Mouse (Mus musculus) C2C12 (cell line): ENCODE data around the gene Os9. TPM values are rescaled to one million over a fixed set of nuclear protein-coding genes. Genes with fewer than 3 reads are reported as not detected.
"Not testable (repeated sequence)": the region's sequence is repeated elsewhere in the genome, so short reads cannot be mapped to it uniquely, and the experiment has no call there.

Source experiments
- H3K27me3 ChIP-seq: one replicate; pipeline ENCODE4 v1.6.1; 2011; ENCODE audit not compliant: control insufficient read depth, insufficient read depth, insufficient read length
- H3K36me3 ChIP-seq: one replicate; pipeline ENCODE4 v1.6.1; 2011; ENCODE audit not compliant: control insufficient read depth, insufficient read depth
- H3K4me3 ChIP-seq: one replicate; pipeline ENCODE4 v1.5.1; 2011; ENCODE audit warnings: mild to moderate bottlenecking, control low read depth; ENCODE audit not compliant: poor library complexity, insufficient read depth, severe bottlenecking
- H3K79me2 ChIP-seq: one replicate; pipeline ENCODE4 v1.6.1; 2011; ENCODE audit not compliant: control insufficient read depth, insufficient read depth
- H3K79me3 ChIP-seq: one replicate; pipeline ENCODE4 v1.6.1; 2011; ENCODE audit warnings: low read depth, control low read depth
- H3ac ChIP-seq: one replicate; pipeline ENCODE3; 2011; ENCODE audit warnings: low read depth; ENCODE audit not compliant: control insufficient read depth, insufficient read length
- CEBPB ChIP-seq: IDR thresholded peaks from one replicate; pipeline ENCODE4 v1.6.1; 2011; ENCODE audit warnings: low read depth, mild to moderate bottlenecking, control low read depth, moderate library complexity
- CTCF ChIP-seq: IDR thresholded peaks from one replicate; pipeline ENCODE4 v1.5.1; 2011; ENCODE audit not compliant: control insufficient read depth, insufficient read depth, insufficient read length
- FOSL1 ChIP-seq: IDR thresholded peaks from one replicate; pipeline ENCODE4 v1.8.0; 2011; ENCODE audit warnings: mild to moderate bottlenecking, low read length; ENCODE audit not compliant: poor library complexity, insufficient read depth, severe bottlenecking
- MAX ChIP-seq: IDR thresholded peaks from one replicate; pipeline ENCODE4 v1.6.1; 2011; ENCODE audit warnings: mild to moderate bottlenecking, control low read depth
- MYOD1 ChIP-seq: IDR thresholded peaks from one replicate; pipeline ENCODE4 v1.6.1; 2011; ENCODE audit warnings: low read depth; ENCODE audit not compliant: control insufficient read depth, insufficient read length
- MYOG ChIP-seq: IDR thresholded peaks from one replicate; pipeline ENCODE4 v1.6.1; 2011; ENCODE audit not compliant: control insufficient read depth, insufficient read length; ENCODE audit errors: extremely low read depth
- USF1 ChIP-seq: IDR thresholded peaks from one replicate; pipeline ENCODE4 v1.6.1; 2011; ENCODE audit warnings: low read depth, mild to moderate bottlenecking, control low read depth, moderate library complexity
- polyA plus RNA-seq: library from polyadenylated mRNA; unstranded; fragments of >200 nt; fragmentation: generic; extraction: Trizol; gene quantifications from one replicate; pipeline ENCODE4 v1.2.1, GENCODE M21; 2012; ENCODE audit warnings: missing spikeins

The Os9 gene
- polyA plus RNA-seq, 1 experiment = 35.6 TPM

DNA sequence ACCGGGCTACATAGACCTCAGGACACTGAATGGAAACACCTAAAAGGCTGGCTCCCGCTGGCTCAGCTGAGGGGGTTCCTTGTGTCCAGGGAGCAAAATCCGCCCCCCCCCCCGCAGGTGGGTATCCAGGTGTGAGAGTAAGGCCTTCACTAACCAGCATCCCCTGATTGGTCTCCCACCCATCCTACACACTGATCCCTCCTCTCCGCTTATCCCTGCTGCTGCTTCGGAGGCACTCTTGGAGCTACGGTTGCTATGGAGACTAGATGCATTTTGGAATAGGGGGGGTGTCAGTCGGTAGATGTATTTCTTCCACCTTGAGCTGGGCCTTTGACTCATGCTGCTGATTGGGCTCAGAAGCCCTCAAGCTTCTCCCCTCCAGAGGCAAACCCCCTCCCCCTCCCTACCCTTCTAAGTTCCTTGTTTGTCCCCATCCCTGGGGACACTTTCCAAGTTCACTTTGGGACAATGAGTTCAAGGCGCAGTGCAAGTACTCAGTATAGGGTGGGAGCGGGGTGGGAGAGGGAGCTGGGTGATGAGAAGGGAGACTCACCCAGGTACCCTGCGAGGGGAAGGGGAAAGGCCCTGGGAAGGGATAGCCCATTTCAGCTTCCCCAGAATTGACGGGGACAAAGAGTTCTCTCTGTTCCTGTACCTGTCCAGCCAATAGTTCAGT, 42.8 kb downstream of the Os9 start:
- peak overlapping the region; percentile 14 for H3K4me3 ChIP-seq
- H3ac ChIP-seq = no peak overlapping the region
- peaks cover 4% of the 10 kb centered on the region for H3K27me3 ChIP-seq
- H3K79me2 ChIP-seq = no peaks in the 10 kb centered on the region
- no peaks in the 10 kb centered on the region for H3K36me3 ChIP-seq
- TF ChIP-seq MAX (no peak), FOSL1 (no peak), CTCF (no peak)
- H3K79me3 ChIP-seq = no peaks in the 10 kb centered on the region

DNA sequence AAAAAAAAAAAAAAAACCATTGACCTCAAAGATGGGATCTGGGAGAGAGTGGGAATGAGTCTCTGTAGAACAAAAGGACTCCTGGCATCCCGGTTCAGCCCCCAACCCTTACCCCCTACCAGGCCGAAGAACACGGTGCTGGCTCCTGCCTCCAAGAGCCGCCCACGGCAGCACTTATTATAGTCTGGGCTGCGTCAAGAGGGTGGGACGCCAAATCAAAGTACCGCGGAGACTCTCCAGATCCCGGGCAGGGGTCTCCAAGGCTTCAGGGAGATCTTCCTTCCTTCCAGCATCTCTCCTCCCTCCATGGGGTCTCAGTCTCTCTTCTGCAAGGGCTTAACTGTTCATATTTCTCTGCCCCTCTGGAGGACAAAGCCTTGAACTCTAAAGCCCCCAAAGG, 43.4 kb downstream of the Os9 start:
- Histone ChIP-seq H3K79me3 (no peaks in the 10 kb centered on the region), H3K4me3 (no peak overlapping the region), H3K27me3 (peaks cover 4% of the 10 kb centered on the region), H3K79me2 (no peaks in the 10 kb centered on the region), H3ac (no peak overlapping the region), H3K36me3 (no peaks in the 10 kb centered on the region)
- TF ChIP-seq FOSL1 (no peak), USF1 (no peak), MYOD1 (no peak), MAX (no peak)

DNA sequence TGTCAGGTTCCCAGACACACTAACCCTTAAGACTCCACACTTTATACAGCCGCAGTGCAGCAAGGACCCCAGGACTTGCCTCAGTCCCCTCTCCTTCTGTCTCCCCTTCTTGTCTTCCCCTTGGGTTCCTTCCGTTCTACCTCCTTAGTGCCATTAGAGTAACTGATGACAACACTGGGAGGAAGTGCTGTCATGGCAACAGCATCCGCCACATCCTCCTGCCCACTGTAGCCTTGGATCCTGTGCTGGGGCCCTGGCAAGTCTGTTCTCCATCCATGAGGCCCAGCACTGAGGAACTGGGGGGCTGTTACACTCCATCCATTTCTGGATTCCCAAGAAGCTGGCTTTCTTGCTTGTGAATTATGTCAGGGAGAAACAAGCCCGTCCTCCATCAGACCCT, 44.8 kb downstream of the Os9 start:
- H3ac ChIP-seq = no peak overlapping the region
- H3K79me2 ChIP-seq = no peaks in the 10 kb centered on the region
- H3K36me3 ChIP-seq = no peaks in the 10 kb centered on the region
- H3K79me3 ChIP-seq = no peaks in the 10 kb centered on the region
- peaks cover 4% of the 10 kb centered on the region for H3K27me3 ChIP-seq
- H3K4me3 ChIP-seq = no peak overlapping the region
- no peak for TF ChIP-seq CTCF
- TF ChIP-seq MYOD1 = no peak
- no peak for TF ChIP-seq USF1
- no peak for TF ChIP-seq CEBPB
- no peak for TF ChIP-seq MYOG
- TF ChIP-seq MAX = no peak
- no peak for TF ChIP-seq FOSL1

DNA sequence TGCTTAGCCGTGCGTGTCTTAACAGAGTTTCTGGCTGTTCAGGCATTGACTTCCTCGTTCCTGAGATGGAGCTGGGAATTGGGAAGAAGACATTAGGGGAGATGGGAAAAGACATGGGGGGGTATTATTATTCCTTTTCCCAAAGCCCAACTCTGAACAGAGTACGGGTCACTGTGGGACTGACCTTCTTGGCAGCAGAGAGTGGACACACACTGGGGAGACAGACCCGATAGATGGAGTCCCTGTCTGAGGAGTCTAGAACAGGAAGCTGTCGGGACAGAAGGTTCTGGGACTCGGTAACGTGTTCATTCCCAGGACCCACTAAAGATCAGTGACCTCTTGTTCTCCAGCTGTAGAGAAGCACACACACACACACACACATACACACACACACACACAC, 45.3 kb downstream of the Os9 start:
- H3K79me2 ChIP-seq = no peaks in the 10 kb centered on the region
- H3K27me3 ChIP-seq = peaks cover 4% of the 10 kb centered on the region
- H3K4me3 ChIP-seq = no peak overlapping the region
- H3ac ChIP-seq = no peak overlapping the region
- no peak for TF ChIP-seq MAX
- TF ChIP-seq CEBPB = no peak
- TF ChIP-seq CTCF = no peak
- TF ChIP-seq FOSL1 = no peak
- TF ChIP-seq USF1 = no peak
- no peak for TF ChIP-seq MYOD1
- TF ChIP-seq MYOG = no peak
- H3K36me3 ChIP-seq = no peaks in the 10 kb centered on the region
- H3K79me3 ChIP-seq = no peaks in the 10 kb centered on the region

DNA sequence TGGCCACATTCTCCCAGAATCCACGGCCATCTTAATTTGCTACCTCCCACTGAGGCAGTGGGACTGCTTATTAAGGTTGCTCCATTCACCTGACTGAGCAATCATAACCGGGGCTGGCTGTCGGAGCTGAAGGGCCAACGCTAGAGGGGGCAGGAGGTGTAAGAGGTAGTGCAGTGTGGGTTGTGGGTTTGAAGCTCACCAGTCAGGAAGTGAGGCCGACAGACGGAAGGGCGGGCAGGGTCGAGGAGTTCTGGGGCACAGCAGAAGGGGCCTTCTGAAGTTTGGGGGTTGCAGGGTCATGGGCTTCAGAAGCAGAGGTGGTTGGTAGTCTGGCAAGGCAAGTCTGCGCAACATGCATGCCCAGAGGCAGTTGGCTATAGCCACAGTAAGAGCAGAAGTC, 45.9 kb downstream of the Os9 start, which contains the start of gene Agap2:
TSS of gene Agap2 (plus strand) at position 205 of the 400 bp plus-strand sequence.
- Histone ChIP-seq H3K27me3 (peaks cover 1% of the 10 kb centered on the region), H3K79me2 (no peaks in the 10 kb centered on the region), H3K79me3 (no peaks in the 10 kb centered on the region), H3ac (no peak within 1 kb of the TSS), H3K36me3 (no peaks in the 10 kb centered on the region), H3K4me3 (no peak within 1 kb of the TSS)
- TF ChIP-seq MYOG (no peak), CEBPB (no peak), FOSL1 (no peak), CTCF (no peak), MYOD1 (no peak), USF1 (no peak), MAX (no peak)

DNA sequence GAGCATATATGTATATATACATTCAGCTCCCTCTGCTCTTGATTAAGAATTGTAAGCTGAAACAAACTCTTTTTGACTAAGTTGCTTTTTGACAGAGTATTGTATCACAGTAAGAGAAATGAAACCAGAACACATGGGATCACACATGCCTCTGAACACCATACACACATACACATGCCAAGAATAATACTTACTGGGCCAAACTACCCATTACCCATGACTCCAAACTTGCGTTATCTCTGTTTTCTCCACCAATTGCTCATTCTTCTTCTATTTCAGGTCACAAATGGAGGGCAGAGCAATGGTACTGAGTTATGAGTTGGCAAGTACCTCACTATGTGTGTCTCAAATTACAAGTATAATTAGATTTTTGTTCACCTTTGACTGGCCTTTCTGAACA, 47.0 kb downstream of the Os9 start:
- no peak overlapping the region for H3ac ChIP-seq

DNA sequence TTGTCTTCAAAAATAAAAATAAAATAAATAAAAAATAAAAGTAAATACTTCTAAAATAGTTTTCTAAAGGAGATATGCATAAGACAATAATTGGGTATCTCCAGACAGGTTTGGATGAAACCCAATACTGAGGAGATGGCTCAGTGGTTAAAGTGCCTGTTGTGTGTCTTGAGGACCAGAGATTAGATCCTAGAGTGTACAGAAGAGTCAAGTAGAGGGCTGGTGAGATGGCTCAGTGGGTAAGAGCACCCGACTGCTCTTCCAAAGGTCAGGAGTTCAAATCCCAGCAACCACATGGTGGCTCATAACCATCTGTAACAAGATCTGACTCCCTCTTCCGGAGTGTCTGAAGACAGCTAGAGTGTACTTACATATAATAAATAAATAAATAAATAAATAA, 48.0 kb downstream of the Os9 start:
- H3K79me2 ChIP-seq = peaks cover 15% of the 10 kb centered on the region

More for the DNA sequence above, 47.0 kb downstream of the Os9 start:
- Histone ChIP-seq H3K27me3 (no peaks in the 10 kb centered on the region), H3K36me3 (no peaks in the 10 kb centered on the region), H3K79me2 (peaks cover 10% of the 10 kb centered on the region), H3K4me3 (no peak overlapping the region), H3K79me3 (peaks cover 8% of the 10 kb centered on the region)
- TF ChIP-seq CEBPB (no peak), MYOG (no peak), MYOD1 (no peak), USF1 (no peak), MAX (no peak), CTCF (no peak), FOSL1 (no peak)

DNA sequence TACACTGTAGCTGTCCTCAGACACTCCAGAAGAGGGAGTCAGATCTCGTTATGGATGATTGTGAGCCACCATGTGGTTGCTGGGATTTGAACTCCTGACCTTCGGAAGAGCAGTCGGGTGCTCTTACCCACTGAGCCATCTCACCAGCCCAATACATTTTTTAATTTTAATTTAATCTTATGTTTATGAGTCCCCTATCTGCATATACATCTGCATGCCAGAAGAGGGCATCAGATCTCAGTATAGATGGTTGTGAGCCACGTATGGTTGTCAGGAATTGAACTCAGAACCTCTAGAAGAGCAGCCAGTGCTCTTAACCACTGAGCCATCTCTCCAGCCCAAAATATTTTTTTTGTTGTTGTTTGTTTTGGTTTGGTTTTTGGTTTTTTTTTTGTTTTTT, 48.7 kb downstream of the Os9 start:
- Histone ChIP-seq H3K36me3 (peaks cover 12% of the 10 kb centered on the region), H3K79me2 (peaks cover 18% of the 10 kb centered on the region)
- not testable (repeated sequence) for H3K79me3 ChIP-seq, H3K27me3 ChIP-seq, H3K4me3 ChIP-seq, H3ac ChIP-seq

More for the DNA sequence above, 48.0 kb downstream of the Os9 start:
- H3ac ChIP-seq, H3K79me3 ChIP-seq, H3K4me3 ChIP-seq, H3K36me3 ChIP-seq, H3K27me3 ChIP-seq: not testable (repeated sequence)
